Mouse (Mus musculus): Measurements from ENCODE around the gene Snw1. TPM values are rescaled to one million over a fixed set of nuclear protein-coding genes. Genes with fewer than 3 reads are reported as not detected.
"Not testable (repeated sequence)": the region's sequence is repeated elsewhere in the genome, so short reads cannot be mapped to it uniquely, and the experiment has no call there.

Gene Snw1
- total RNA-seq (2017), result 212 and 226 TPM in 2 replicates

- peak; percentile 96 to 99 for ATAC-seq (replicated peaks in 1 of 2; ENCODE audit: insufficient read depth in 1 of 2, low FRiP score in 2 of 2, low TSS enrichment in 1 of 2, low read depth in 1 of 2, poor library complexity in 2 of 2, severe bottlenecking in 2 of 2)
Observed at GRCm38 (mm10) chr12:87471964-87472786, at the start of gene Snw1. Gene Snw1 (minus strand): TSS chr12:87472274.

- ATAC-seq (replicated peaks in 1 of 2; ENCODE audit: insufficient read depth in 1 of 2, low FRiP score in 2 of 2, low TSS enrichment in 1 of 2, low read depth in 1 of 2, poor library complexity in 2 of 2, severe bottlenecking in 2 of 2), result not testable (repeated sequence)
Observed at GRCm38 (mm10) chr12:87519616-87520015, 47.5 kb upstream of the Snw1 start.

- ATAC-seq (replicated peaks in 1 of 2; ENCODE audit: insufficient read depth in 1 of 2, low FRiP score in 2 of 2, low TSS enrichment in 1 of 2, low read depth in 1 of 2, poor library complexity in 2 of 2, severe bottlenecking in 2 of 2), result not testable (repeated sequence)
Observed at GRCm38 (mm10) chr12:87514016-87514415, 41.9 kb upstream of the Snw1 start, which contains the start of gene Gm8300. Gene Gm8300 (plus strand): TSS chr12:87514316.

GRCm38 (mm10) chr12:87494421-87494820 lies 22.3 kb upstream of the Snw1 start, which contains the start of gene Gm5788:
Gene Gm5788 (plus strand): TSS chr12:87494721.
- ATAC-seq (replicated peaks in 1 of 2; ENCODE audit: insufficient read depth in 1 of 2, low FRiP score in 2 of 2, low TSS enrichment in 1 of 2, low read depth in 1 of 2, poor library complexity in 2 of 2, severe bottlenecking in 2 of 2), result not testable (repeated sequence)

GRCm38 (mm10) chr12:87488683-87489082 lies 16.6 kb upstream of the Snw1 start:
- not testable (repeated sequence) for ATAC-seq (replicated peaks in 1 of 2; ENCODE audit: insufficient read depth in 1 of 2, low FRiP score in 2 of 2, low TSS enrichment in 1 of 2, low read depth in 1 of 2, poor library complexity in 2 of 2, severe bottlenecking in 2 of 2)

- ATAC-seq (replicated peaks in 1 of 2; ENCODE audit: insufficient read depth in 1 of 2, low FRiP score in 2 of 2, low TSS enrichment in 1 of 2, low read depth in 1 of 2, poor library complexity in 2 of 2, severe bottlenecking in 2 of 2), result not testable (repeated sequence)
Observed at GRCm38 (mm10) chr12:87482482-87482881, 10.4 kb upstream of the Snw1 start.

- no peak for ATAC-seq (replicated peaks in 1 of 2; ENCODE audit: insufficient read depth in 1 of 2, low FRiP score in 2 of 2, low TSS enrichment in 1 of 2, low read depth in 1 of 2, poor library complexity in 2 of 2, severe bottlenecking in 2 of 2)
Observed at GRCm38 (mm10) chr12:87474756-87475155, 2.7 kb upstream of the Snw1 start.

GRCm38 (mm10) chr12:87471421-87471963 lies 582 bp downstream of the Snw1 start:
- no peak for ATAC-seq (replicated peaks in 1 of 2; ENCODE audit: insufficient read depth in 1 of 2, low FRiP score in 2 of 2, low TSS enrichment in 1 of 2, low read depth in 1 of 2, poor library complexity in 2 of 2, severe bottlenecking in 2 of 2)

- ATAC-seq (replicated peaks in 1 of 2; ENCODE audit: insufficient read depth in 1 of 2, low FRiP score in 2 of 2, low TSS enrichment in 1 of 2, low read depth in 1 of 2, poor library complexity in 2 of 2, severe bottlenecking in 2 of 2), result no peak
Observed at GRCm38 (mm10) chr12:87470263-87471136, 1.6 kb downstream of the Snw1 start.

GRCm38 (mm10) chr12:87464678-87465297 lies 7.3 kb downstream of the Snw1 start:
- no peak; a peak in 1 of 4 replicates for ATAC-seq (replicated peaks in 1 of 2; ENCODE audit: insufficient read depth in 1 of 2, low FRiP score in 2 of 2, low TSS enrichment in 1 of 2, low read depth in 1 of 2, poor library complexity in 2 of 2, severe bottlenecking in 2 of 2)

- ATAC-seq (replicated peaks in 1 of 2; ENCODE audit: insufficient read depth in 1 of 2, low FRiP score in 2 of 2, low TSS enrichment in 1 of 2, low read depth in 1 of 2, poor library complexity in 2 of 2, severe bottlenecking in 2 of 2), result no peak
Observed at GRCm38 (mm10) chr12:87449456-87449855, 22.6 kb downstream of the Snw1 start.

- ATAC-seq (replicated peaks in 1 of 2; ENCODE audit: insufficient read depth in 1 of 2, low FRiP score in 2 of 2, low TSS enrichment in 1 of 2, low read depth in 1 of 2, poor library complexity in 2 of 2, severe bottlenecking in 2 of 2), result no peak
Observed at GRCm38 (mm10) chr12:87444211-87444610, 27.9 kb downstream of the Snw1 start.

- ATAC-seq (replicated peaks in 1 of 2; ENCODE audit: insufficient read depth in 1 of 2, low FRiP score in 2 of 2, low TSS enrichment in 1 of 2, low read depth in 1 of 2, poor library complexity in 2 of 2, severe bottlenecking in 2 of 2), result peak; percentile 95
Observed at GRCm38 (mm10) chr12:87443700-87444122, 28.4 kb downstream of the Snw1 start, which contains the start of the genes Slirp and Alkbh1. Gene Slirp (plus strand): TSS chr12:87443896. Gene Alkbh1 (minus strand): TSS chr12:87444017.

GRCm38 (mm10) chr12:87443115-87443699 lies 28.9 kb downstream of the Snw1 start:
- peak; percentile 38 to 61; a peak in 3 of 4 replicates for ATAC-seq (replicated peaks in 1 of 2; ENCODE audit: insufficient read depth in 1 of 2, low FRiP score in 2 of 2, low TSS enrichment in 1 of 2, low read depth in 1 of 2, poor library complexity in 2 of 2, severe bottlenecking in 2 of 2)

- ATAC-seq (replicated peaks in 1 of 2; ENCODE audit: insufficient read depth in 1 of 2, low FRiP score in 2 of 2, low TSS enrichment in 1 of 2, low read depth in 1 of 2, poor library complexity in 2 of 2, severe bottlenecking in 2 of 2), result no peak
Observed at GRCm38 (mm10) chr12:87442177-87443114, 29.6 kb downstream of the Snw1 start.

GRCm38 (mm10) chr12:87428885-87429284 lies 43.2 kb downstream of the Snw1 start:
- ATAC-seq (replicated peaks in 1 of 2; ENCODE audit: insufficient read depth in 1 of 2, low FRiP score in 2 of 2, low TSS enrichment in 1 of 2, low read depth in 1 of 2, poor library complexity in 2 of 2, severe bottlenecking in 2 of 2), result no peak
